Mouse (Mus musculus): ENCODE data around the gene Gm13124. TPM values are rescaled to one million over a fixed set of nuclear protein-coding genes. Genes with fewer than 3 reads are reported as not detected.

Gm13124 gene
- polyA plus RNA-seq (2014; fragmentation: Illumina TruSeq; extraction: RNeasy Lipid Tissue Mini Kit (QIAGEN cat#74804); ENCODE audit: low read depth, low replicate concordance) = not detected

DNA sequence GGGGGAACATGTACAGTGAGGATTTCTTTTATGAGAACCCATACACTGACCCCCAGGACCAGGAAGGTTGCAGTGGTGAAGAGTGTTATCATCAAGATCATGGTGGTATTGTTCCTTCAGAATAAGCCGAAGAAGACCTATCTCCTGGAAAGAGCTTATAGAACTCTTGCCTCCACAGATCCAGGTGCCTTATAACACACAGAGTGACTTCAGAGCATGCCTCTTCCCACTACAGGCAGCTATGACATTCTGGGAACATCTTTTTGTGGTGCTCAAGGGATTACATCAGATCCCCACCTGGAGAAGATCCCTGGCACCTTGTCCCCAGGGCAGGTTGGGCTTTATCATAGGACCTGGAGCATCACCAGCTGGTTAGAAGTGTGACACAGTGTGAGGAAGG is at the start of gene Gm13124:
Gene Gm13124, minus strand, starts transcription at position 101 of the 400 bp plus-strand sequence.

DNA sequence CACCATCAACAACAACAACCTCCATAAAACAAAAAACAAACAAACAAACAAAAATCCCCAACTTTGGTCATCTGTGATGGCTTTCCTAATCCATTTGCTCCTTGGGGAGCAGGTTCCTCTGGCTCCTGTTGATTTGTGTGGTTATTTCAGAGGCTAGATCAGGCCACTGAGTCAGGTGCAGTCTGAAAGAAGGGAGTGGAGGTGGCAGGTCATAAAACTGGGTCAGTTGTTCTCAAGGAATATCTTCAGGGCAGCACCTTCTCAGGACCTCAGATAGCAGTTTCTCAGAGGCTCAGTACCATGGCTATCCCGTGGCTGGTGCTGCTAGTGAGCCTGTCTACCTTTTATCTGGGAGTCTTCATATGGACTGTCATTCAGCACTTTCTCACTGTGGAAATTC is 48.5 kb upstream of the Gm13124 start, which contains the start of gene Aadacl4:
Gene Aadacl4, plus strand, starts transcription at position 301 of the 400 bp plus-strand sequence.

DNA sequence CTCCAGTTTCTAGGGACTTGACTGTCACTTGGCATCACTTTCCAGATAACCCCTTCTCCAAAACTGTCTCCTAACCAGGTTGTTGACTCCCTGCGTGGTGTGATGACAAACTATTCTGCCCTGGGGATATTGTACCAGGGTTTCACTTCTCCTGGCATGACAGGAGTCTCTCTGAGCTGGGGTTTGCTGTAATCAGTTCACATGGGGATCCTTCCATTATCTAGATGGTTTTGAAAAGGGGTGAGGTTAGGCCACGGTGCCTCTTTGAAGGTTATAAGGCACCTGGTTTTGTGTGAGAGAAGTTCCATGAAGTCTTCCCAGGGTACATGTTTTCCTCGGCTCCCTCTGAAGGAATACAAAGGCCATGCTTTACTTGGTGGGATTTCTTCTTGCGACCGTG is 45.4 kb downstream of the Gm13124 start, which contains the start of gene 9430007A20Rik:
Gene 9430007A20Rik, plus strand, starts transcription at position 301 of the 400 bp plus-strand sequence.

Other genes with a start within 250 kb of the Gm13124 start
- gene Gm13128, start 234.9 kb downstream of the Gm13124 start, polyA plus RNA-seq (2014; fragmentation: Illumina TruSeq; extraction: RNeasy Lipid Tissue Mini Kit (QIAGEN cat#74804); ENCODE audit: low read depth, low replicate concordance) = not detected
- not detected for gene Gm13119, start 207.2 kb downstream of the Gm13124 start, polyA plus RNA-seq (2014; fragmentation: Illumina TruSeq; extraction: RNeasy Lipid Tissue Mini Kit (QIAGEN cat#74804); ENCODE audit: low read depth, low replicate concordance)
- not detected for gene Pramef20, start 187.2 kb downstream of the Gm13124 start, polyA plus RNA-seq (2014; fragmentation: Illumina TruSeq; extraction: RNeasy Lipid Tissue Mini Kit (QIAGEN cat#74804); ENCODE audit: low read depth, low replicate concordance)
- gene Pramef12, start 156.7 kb downstream of the Gm13124 start, polyA plus RNA-seq (2014; fragmentation: Illumina TruSeq; extraction: RNeasy Lipid Tissue Mini Kit (QIAGEN cat#74804); ENCODE audit: low read depth, low replicate concordance) = 7.7 TPM
- gene 1700012P22Rik, start 126.4 kb downstream of the Gm13124 start, polyA plus RNA-seq (2014; fragmentation: Illumina TruSeq; extraction: RNeasy Lipid Tissue Mini Kit (QIAGEN cat#74804); ENCODE audit: low read depth, low replicate concordance) = 1.5 TPM
- gene Gm9944, start 111.8 kb downstream of the Gm13124 start, polyA plus RNA-seq (2014; fragmentation: Illumina TruSeq; extraction: RNeasy Lipid Tissue Mini Kit (QIAGEN cat#74804); ENCODE audit: low read depth, low replicate concordance) = not detected
- gene Aadacl3, start 101.4 kb downstream of the Gm13124 start, polyA plus RNA-seq (2014; fragmentation: Illumina TruSeq; extraction: RNeasy Lipid Tissue Mini Kit (QIAGEN cat#74804); ENCODE audit: low read depth, low replicate concordance) = not detected
- not detected for gene 9430007A20Rik, start 45.3 kb downstream of the Gm13124 start, polyA plus RNA-seq (2014; fragmentation: Illumina TruSeq; extraction: RNeasy Lipid Tissue Mini Kit (QIAGEN cat#74804); ENCODE audit: low read depth, low replicate concordance)
- not detected for gene Aadacl4, start 48.6 kb upstream of the Gm13124 start, polyA plus RNA-seq (2014; fragmentation: Illumina TruSeq; extraction: RNeasy Lipid Tissue Mini Kit (QIAGEN cat#74804); ENCODE audit: low read depth, low replicate concordance)
- not detected for gene Gm436, start 121.2 kb upstream of the Gm13124 start, polyA plus RNA-seq (2014; fragmentation: Illumina TruSeq; extraction: RNeasy Lipid Tissue Mini Kit (QIAGEN cat#74804); ENCODE audit: low read depth, low replicate concordance)
- not detected for gene Gm13178, start 156.3 kb upstream of the Gm13124 start, polyA plus RNA-seq (2014; fragmentation: Illumina TruSeq; extraction: RNeasy Lipid Tissue Mini Kit (QIAGEN cat#74804); ENCODE audit: low read depth, low replicate concordance)
- not detected for gene Gm438, start 221.4 kb upstream of the Gm13124 start, polyA plus RNA-seq (2014; fragmentation: Illumina TruSeq; extraction: RNeasy Lipid Tissue Mini Kit (QIAGEN cat#74804); ENCODE audit: low read depth, low replicate concordance)